Mouse (Mus musculus) CH12F3 (cell line): Measurements from ENCODE around the gene Sgcd.
"Not testable (repeated sequence)": the region's sequence is repeated elsewhere in the genome, so short reads cannot be mapped to it uniquely, and the experiment has no call there.

Source experiments
- in situ Hi-C: fragments of 300-500 bp; cut with MboI; formaldehyde crosslinking; loops from 2 replicates; pipeline ENCODE4 v1.14.3; 2020; ENCODE audit warnings: low sequenced_read_pairs

Sgcd gene

GRCm38 (mm10) chr11:47777226-47777915 lies 211.4 kb downstream of the Sgcd start:
- in situ Hi-C loops = no loop called here

DNA sequence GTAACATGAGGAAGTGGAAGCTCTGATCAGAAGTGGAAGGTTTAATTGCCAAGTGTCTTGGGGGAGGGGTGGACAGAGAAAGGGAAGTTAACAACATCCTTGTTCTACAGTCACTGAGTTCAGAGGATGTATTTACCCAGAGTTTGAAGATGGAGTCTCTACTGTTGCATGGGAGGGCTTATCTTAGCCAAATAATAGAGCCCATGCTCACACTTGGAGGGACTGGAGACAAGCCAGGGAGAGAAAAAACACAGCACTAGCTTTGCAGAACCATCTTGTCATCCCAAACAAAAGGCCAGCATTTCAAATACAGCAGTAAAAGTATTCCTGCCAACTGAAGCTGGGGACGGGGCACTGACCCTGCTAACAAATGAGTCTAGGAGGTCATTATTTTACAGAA lies 212.8 kb downstream of the Sgcd start:
- in situ Hi-C loops = no loop called here

DNA sequence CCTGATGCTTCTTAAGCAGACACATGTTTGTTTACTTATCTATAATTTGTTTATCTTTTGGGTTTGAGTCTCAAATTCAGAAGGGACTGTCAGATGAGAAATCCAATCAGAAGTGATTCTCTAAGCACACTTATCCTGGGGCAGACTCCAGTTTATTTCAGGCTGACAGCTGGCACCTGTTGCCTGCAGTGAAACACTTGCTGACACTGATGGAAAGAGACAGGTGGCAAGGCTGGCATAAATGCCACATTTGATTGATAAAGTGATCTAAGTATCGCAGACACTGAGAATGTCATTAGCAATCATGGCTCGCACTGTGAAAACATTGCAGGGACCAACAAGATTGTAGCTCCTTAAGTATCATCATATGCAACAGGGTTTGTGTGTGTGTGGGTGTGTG lies 222.9 kb downstream of the Sgcd start:
- in situ Hi-C loops = no loop called here

DNA sequence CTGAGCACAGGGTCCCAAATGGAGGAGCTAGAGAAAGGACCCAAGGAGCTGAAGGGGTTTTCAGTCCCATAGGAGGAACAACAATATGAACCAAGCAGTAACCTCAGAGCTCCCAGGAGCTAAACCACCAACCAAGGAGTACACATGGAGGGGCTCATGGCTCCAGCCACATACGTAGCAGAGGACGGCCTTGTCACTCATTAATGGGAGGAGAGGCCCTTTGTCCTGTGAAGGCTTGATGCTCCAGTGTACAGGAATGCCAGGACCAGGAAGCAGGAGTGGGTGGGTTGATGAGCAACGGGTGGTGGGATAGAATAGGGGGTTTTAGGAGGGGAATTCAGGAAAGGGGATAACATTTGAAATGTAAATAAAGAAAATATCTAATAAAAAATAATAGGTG lies 225.2 kb downstream of the Sgcd start:
- in situ Hi-C loops = not testable (repeated sequence)

DNA sequence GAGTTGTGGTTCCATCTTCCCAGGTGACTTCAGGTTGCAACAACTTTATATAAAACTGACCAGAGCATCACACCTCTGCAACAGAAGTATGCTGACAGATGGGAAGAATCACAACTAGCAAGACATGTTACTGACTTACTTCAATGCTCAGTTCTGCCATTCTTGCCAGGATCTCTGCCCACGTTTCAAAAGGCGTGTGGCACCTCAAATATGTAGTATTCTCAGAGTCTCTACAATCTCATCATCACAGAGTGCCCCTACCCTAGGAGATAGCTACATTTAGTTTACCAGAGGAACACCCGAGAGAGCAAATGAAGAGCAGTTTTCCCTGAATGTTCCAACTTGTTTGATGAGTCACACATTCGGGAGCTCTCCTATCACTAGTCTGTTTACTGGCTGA lies 229.8 kb downstream of the Sgcd start:
- in situ Hi-C loops = no loop called here

- in situ Hi-C loops = no loop called here
These were observed 246.0 kb downstream of the Sgcd start for GRCm38 (mm10) chr11:47742806-47743205.

- in situ Hi-C loops = no loop called here
These were observed 283.6 kb downstream of the Sgcd start for GRCm38 (mm10) chr11:47704930-47705787.

- in situ Hi-C loops = no loop called here
These were observed 293.2 kb downstream of the Sgcd start for GRCm38 (mm10) chr11:47695611-47696010.

- in situ Hi-C loops = no loop called here
These were observed 330.6 kb downstream of the Sgcd start for GRCm38 (mm10) chr11:47658135-47658534.

GRCm38 (mm10) chr11:47645911-47646310 lies 342.9 kb downstream of the Sgcd start:
- in situ Hi-C loops = no loop called here

- in situ Hi-C loops = no loop called here
These were observed 347.1 kb downstream of the Sgcd start for GRCm38 (mm10) chr11:47641567-47642259.

GRCm38 (mm10) chr11:47640556-47640955 lies 348.2 kb downstream of the Sgcd start:
- in situ Hi-C loops = no loop called here

GRCm38 (mm10) chr11:47630186-47630585 lies 358.6 kb downstream of the Sgcd start:
- in situ Hi-C loops = no loop called here

DNA sequence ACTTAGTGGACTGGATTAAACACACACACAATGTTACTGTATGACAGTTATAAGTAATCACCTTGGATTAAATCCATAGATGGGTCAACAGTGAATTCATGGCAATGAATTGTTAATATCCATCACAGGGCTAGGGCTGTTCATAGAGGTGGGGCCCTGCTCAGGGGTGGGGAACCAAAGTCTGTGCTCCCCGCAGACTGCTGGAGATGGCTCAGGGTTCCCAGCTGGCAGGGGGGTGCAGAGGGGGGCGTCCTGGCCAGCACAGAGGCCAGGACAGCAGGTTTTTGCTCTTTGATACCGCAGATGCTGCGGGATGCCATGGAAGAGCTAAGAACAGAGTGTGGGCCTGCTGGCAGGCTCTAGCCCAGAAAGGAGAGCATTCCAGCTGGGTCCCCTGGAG lies 378.9 kb downstream of the Sgcd start:
- in situ Hi-C loops = no loop called here

DNA sequence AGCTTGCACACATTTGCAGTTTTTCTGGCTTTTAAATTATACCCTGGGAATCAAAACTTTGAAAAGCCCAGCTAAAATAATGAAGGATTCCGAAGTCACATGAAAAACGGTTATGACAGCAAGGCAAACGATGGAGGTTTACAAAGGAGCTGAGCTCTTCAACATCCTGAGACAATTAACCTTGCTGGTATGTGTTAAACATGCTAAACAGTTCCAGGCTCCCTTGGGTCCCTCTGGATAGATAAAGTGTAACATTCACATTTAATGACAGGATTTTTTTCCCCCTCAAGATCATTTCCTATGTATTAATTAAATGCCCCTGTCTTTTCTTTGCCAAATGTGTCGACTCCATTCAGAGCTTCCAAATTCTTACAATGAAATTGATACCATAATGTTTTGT lies 414.1 kb downstream of the Sgcd start:
- in situ Hi-C loops = no loop called here

DNA sequence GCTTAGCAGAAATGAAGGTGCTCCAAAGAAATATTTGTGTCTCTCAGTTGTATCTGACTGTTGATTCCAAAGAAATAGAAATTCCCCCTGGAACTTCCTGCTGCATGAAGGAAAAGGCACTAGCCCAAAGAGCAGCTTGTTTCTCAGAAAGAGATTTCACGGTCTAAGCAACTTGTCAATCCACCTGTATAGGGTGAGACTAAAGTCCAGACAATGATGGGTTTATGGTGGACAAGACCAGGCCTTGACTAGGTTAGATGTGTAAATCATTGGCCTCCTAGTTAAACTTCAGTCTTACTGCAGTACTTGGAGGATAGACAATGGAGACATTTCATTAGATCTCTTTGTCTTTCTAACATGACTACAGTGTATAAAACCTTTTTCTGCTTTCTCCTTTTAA lies 420.3 kb downstream of the Sgcd start:
- in situ Hi-C loops = no loop called here

GRCm38 (mm10) chr11:47566156-47566555 lies 422.6 kb downstream of the Sgcd start:
- in situ Hi-C loops = no loop called here

DNA sequence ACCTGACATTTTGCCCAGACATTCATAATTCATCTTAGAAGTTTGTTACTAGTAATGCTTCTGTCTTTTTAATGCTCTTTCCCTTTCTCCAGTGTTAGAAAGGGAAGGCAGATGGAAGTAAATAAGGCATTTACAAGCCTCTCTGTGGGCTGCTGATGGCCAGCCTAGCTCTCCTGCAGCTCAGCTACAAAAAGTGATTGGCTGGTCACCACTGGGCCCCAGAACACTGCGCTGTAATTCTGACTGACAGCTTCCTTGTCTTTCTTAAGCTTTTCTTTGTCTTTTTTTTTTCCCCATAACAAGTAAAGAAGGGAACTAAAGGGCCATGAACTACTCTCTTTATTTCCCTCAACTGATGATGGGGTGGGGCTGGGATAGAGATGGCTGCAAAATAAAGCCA lies 463.9 kb downstream of the Sgcd start:
- in situ Hi-C loops = no loop called here

DNA sequence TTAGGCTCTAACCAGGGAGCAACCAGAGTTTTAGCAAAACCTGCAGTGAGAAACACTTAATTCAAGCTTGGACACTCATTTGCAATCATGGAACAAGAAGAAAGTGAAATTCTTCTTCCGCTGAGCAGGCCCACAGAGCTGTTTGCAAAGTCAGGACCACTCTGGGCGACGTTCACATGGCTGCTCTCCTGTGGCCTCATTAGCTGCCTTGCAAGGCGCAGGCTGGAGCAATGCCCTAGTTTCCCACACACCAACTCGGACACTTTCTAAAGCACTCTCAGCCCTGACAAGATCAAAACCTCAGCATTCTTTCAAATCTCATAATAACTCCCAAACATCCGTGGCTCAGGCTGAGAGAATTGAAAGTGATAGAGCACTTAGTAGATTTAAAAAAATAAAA lies 480.7 kb downstream of the Sgcd start:
- in situ Hi-C loops = no loop called here

DNA sequence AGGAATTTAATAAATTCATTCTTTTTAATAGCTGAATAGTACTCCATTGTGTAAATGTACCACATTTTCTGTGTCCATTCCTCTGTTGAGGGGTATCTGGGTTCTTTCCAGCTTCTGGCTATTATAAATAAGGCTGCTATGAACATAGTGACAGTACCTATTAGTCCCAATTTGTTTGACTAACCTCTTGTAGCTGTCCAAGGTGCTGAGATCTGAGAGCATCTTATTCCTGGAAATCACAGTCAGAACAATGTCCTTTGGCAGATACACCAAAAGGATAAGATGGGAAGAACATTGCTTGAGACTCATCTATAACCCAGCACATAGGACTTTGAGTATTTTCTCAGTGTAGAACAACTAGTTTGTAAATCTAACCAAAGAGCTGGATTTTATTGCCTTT lies 485.5 kb downstream of the Sgcd start:
- in situ Hi-C loops = not testable (repeated sequence)

- in situ Hi-C loops = no loop called here
These were observed 515.1 kb downstream of the Sgcd start for GRCm38 (mm10) chr11:47473493-47474230.
